Mouse (Mus musculus) mesoderm, embryonic 11.5 days (tissue): ENCODE data around the gene Atrn.

Experiments used
- DNase-seq: peaks from one replicate; pipeline ENCODE4 v3.0.0-alpha.2; 2012; ENCODE audit warnings: low read depth, low spot score

Gene Atrn

DNA sequence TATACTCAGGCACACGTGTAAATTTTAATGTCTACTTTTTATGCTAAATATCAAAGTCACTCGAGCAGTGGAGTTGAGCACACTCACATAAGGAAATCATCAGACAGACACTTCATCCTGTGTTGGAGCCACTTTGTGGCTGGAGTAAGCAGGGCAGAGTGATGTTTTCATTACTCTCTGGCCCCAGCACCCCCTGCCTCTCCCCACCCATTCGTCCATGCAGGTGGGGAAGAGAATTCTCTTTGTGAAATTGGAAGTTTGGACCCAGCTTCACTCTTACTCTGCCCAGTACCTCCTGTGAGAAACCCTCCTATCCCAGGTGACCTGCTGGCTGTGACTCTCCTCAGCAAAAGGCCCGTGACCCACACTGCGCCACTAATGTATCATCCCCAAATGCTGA is 132.4 kb downstream of the Atrn start:
- DNase-seq: no peak

DNA sequence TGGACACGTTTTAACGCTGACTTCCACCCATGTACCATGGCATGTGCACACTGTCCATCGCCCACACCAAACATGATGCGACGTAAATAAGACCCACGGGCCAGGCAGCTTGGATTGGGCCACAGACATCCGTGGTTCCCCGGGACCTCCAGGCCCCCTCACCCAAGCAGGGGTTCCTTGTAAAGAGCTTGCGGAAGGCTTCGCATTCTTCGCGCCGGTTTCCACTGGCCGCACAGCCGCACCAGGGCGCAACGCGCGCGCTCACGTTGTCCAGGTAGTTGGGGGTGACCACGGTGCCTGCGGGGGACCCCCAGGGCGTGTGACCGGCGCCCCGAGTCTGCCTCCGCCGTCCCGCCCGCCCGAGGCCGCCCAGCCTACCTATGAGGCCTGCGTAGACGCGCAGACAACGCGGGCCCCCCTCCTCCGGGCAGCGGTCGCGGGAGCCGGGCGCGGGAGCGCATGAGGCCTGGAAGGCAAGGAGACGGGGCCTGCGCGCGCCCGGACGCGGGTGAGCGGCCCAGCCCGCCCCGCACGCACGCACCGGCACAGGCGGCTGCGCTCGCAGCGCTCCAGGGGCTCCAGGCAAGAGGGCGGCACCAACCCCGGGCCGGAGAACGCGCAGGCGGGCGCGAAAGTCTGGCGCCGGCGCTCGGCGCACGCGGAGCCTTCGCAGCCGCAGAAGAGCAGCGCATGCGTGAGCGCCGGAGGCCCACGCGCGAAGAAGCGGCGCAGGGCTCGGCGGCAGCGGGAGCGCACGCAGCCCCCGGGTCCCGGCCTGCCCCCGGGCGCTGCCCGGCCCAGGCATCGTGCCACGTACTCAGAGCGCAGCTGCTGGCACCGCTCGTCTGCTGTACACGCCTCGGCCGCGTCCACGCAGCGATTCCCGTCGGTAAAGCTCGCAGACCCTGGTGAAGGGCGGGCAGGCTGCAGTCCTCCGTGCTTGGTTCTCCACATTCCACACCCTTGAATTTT is 134.8 kb downstream of the Atrn start:
- DNase-seq: no peak

DNA sequence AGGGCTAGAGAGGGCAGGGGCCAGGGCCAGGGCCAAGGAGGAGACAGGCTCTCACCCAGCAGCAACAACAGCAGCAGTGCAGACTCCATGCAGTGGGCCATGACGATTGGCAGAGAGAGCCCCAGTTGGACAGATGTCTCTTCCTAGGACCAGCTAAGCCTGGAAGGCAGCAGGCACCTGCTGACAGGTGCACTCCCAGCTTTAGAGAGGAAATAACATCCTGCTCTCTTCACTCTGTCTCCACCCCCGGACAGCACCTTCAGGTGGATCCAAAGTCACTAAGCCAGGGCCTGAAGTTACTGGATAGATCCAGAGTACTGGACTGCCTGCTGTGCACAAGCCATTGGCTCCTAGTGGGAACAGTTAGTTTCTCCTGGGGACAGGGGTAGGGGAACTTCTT is 136.7 kb downstream of the Atrn start, which contains the start of gene Gfra4:
TSS of gene Gfra4 (minus strand) at position 101 of the 400 bp plus-strand sequence.
- no peak for DNase-seq

DNA sequence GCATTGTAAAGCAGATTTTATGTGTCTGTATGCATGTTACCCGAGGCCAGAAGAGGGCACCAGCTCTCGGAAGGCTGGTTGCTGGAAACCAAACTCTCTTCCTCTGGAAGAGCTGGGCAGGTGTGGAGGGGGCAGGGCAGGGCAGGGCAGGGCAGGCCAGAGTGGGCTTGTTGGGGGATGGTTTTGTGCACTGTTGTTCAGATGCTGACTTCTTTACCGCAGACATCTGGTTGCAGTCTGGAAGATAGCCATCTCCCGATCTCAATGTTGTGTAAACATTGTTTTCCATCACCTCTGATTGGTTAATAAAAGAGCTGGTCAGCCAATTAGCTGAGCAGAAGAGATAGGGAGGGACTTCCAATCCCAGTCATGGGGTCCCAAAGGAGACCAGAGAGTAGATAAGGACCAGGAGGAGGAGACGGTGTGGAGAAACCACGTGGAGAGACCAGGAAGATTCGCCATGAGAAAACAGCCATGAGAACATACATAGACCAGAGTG is 138.1 kb downstream of the Atrn start:
- no peak for DNase-seq

DNA sequence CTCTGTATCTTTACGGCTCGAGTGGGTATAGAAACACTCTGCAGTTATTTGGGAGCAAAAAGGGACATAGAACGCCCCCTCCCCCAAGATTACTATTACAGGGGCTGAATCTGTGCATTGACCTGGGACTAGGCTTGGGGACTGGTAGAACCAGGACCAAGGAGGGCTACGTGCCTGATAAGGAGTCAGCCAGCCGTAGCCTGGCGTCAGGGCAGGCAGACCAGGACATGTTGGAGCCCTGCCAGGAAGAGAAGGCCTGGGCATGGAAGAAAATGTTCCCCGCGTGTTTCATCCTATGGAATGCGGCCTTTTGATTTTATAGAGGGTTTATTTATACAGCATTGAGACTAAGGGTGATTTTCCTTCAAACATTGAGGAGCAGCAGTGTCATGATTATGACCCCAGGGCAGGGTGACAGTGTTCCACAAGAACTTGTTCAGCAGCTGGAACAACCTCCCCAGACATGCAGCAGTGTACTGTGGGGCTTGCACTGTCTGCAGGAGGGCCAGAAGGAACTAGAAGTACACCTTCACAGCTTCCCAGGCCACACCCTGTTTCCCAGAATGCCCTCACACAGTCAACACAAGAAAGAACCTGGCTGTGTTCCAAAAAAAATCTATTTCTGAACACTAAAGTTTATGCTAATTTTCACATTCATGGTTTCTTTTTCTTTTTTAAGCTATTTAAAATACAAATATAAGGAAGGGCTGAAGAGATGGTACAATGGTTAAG is 138.9 kb downstream of the Atrn start:
- DNase-seq: no peak

DNA sequence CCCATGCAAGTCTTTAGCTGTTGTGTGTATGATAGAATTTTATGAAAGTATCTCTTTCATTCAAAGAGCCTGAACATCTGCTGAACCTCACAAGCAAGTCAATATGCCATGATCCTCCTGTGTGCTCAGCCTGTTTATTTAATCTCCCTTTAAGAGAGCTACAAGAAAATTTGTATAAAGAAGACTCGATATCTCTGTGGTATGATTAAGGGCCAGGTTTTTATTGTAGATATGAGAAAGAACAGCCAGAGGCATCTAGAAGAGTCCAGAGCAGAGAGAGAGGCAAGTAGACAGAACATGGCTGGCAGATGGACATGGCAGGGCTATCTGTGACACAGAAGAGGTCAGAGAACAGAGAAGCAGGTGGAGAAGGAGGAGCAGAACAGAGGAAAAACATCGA is 139.7 kb downstream of the Atrn start:
- no peak for DNase-seq

DNA sequence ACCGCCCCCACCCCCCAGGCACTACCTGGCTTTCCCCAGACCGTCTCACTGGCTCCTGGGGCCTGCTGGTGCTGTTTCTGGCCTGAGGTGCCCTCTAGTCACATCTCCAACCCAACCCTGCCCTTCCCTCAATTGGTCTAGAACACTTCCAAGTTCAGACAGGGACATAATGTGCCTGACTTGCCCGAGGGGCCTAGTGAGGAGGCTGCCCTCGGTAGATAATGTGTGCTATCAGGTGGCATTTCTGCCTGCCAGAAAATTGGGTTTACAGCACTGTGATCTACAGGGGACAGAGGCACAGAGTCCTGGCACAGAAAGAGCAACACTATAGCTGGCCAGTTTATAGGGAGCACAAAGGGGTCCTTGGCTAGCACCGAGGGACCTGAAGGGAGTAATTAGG is 145.7 kb downstream of the Atrn start:
- DNase-seq: no peak

DNA sequence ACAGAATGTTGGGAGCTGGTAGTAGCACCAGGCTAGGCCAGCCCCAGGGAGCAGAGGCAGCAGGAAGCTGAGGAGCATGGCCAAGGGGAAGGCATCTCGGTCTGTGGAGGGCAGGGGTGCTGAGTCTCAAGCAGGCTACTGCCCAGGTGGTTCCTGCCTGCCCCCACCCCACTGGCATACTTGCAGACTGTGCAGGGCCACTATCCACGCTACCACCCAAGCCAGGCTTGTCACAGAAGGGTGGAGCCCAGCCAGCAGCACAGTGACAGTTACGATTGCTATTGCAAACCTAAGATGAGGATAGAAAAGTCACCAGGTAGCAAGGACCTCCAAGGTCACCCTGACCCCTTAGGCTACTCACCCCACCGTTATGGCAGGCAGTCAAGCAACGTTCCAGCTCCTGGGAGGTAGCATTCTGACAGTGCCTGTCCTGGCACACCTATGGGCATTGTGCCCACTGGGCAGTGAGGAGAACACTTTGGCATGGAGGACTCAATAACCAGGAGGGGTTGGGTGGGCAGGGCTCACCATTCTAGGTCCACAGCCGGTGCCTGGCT is 146.6 kb downstream of the Atrn start:
- no peak for DNase-seq

DNA sequence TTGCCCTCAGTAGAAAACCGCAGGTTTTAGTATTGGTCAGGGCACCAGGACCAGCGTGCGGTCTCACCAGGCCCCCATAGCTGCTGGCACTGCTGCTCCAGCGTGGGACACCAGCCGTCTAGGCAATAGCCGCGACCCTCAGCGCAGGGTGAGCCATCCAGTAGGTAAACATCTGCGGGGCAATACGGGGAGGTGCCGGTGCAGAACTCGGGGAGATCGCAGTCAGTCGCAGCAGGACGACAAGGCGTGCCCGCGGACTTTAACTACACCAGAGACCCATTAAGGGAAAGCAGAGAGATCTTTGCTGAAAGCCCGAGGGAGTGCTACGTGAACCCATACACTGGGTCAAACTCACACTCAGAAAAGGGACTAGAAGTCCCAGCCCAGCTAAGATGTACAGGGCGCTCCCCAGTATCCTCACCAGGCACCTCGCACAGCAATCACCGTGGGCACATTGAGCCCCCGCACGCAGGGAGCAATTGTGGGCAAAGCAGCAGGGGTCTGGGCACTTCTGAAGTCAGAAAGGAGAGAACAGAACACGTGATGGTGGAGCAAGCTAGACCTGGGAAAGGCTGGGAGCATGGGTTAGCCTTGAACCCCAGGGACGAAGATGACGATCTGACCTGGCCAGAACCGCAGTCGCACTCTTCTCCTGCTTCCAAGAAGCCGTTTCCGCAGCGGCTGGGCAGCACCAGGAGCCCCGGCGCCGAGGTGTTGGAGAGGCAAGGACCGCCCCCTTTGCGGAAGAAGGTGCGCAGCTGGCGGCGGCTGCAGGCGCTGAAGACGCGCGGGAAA is 147.8 kb downstream of the Atrn start:
- DNase-seq: no peak

DNA sequence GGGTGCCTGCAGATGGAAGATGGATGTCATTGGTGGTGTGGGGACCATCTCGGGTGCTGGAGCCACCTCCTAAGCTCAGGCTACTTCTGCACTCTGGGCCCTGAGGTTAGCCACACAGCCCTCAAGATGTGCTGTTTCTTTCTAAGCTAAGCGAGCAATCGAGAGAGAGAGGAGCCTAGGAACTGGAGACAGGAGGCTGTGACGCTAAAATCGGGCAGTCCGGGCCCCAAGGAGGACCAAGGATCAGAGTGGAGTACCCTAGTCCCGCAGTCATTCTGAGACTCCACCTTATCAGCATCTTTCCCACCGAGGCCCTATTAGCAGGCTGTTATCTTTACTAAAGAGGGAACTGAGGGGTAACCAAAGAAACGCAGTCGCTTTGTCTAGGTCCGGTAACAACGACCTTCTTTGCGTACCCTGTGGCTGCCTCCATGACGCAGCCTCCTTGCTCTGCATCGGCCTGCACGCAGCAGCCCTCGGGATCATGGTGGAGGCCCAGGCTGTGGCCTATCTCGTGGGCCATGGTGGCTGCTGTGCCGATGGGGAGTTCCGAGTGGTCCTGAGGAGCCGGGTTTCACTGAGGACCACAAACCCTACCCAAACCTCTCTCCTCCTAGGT is 148.5 kb downstream of the Atrn start:
- DNase-seq: no peak

DNA sequence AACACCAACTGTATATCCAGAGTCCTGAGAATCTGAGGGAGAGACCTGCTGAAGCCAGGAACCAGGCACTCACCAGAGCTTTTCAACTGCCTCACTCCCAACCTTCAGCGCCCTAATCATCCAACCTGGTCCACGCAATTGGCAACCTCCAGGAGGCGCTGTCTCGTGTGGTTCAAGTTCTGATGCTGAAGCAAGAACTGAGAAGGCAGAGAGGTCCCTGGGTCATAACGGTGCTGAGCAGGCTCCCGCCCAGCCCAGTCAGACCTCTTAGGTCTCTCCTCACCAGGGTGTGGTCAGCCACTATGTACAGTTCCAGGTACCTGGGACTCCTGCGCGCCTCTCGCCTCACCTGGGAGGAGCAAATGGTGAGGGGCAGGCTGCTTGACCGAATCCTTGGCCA is 149.3 kb downstream of the Atrn start:
- peak; percentile 83 for DNase-seq

DNA sequence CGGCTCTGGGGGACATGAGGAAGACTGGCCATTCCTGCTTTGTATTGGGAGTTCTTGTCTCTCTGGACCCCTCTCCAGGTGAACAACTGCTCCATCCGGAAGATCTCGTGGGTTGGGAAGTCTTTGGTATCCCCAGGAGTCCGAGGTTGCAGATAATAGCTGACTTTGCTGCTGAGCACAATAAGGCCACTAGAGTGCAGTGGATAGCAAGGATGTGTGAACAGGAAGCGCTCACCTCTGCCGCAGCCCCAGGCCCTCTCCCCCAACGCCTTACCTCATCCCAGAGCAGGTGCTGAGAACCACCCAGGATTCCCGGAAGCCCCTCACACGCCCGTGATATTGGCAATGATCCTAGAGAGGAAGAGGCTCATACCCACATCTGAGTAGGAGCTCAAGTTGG is 149.9 kb downstream of the Atrn start:
- peak; percentile 64 for DNase-seq

DNA sequence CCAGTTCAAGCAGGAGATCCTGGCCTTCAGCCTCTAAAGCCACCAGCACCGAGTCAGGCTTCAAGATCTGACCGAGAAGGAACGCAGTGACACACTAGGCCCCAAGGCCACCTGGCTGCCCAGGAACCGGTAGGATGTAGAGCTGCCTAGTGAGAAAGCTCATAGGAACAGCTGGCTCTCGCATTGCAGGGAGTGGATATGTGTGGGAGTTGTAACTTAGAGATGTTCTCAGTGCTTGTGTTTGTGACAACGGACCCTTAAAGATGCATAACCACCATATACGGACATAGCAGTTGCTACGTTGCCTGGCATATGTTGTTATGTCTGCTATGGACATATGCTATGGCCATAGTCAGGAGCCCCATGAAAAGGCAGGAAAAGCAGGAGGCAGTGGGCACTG is 152.4 kb downstream of the Atrn start:
- DNase-seq: no peak

DNA sequence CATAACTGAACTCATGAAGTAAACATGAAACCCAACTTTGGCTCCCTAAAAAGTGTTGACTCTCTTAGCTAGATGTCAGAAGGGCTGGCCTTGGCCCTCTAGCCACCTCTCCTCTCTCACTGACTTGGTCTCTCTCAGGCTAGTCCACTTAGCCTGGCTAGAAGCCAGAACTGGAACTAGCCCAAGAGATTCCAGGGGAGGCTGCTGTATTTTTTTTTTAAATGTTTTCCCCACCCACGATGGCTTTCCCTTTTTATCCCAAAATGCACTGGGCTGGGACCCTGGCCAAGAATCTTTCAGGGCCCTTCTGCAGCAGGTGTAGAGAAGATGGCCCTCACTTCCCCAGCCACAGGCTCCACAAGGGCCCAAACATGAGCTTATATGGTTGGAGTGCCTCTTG is 153.1 kb downstream of the Atrn start:
- DNase-seq: no peak

DNA sequence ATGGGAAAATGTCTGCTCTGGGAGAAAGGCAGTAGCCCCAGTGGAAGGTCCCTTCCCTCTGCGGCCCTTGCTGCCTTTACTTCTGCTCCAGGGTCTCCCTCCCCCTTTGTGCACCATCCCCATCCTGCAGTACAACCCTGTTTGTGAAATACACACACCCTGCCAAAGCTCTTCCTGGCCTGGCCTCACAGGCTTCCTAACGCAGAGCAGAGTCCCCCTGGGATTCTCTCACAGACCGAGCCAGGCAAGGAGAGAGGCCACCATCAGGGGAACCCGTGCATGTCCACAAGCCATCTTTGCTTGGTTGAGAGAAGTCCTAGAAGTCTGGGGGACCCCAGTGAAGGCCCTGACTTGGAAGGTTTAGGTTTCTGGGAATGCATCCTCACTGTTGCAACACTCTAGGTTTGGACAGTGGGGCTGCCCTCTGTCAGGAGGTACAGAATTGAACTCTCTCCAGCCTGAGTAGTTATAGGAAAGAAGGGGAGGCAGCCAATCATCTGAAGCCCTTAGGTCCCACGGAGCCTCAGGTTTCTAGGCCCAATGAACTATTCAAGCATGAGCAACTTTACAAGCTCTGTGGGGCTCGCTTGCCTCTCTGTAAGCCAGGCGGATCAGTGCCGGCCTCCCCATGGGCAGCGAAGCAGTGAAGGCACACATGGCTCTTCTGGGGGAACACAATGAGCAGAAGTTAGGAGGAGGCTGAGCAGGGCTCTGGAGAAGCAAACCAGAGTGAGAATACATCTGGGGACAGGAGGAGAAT is 153.7 kb downstream of the Atrn start:
- DNase-seq: no peak

DNA sequence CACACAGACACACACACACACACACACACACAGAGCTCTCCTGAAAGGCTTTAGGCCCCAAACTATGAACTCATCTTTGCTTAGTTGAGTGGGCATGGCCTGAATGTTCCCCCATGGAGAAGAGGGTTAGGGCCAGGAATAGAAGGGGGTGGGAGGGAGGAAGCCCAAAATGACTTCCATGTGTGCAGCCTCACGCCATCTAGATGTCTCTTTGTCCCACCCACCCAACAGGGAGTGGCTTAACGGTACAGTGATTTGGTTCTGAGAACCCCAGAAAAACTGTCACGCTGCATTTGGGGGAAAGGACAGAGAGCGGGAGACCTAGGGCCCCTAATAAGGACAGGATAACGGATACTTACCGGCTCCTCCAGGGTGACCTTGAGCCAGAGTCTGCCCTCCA is 154.5 kb downstream of the Atrn start:
- DNase-seq: peak; percentile 31

DNA sequence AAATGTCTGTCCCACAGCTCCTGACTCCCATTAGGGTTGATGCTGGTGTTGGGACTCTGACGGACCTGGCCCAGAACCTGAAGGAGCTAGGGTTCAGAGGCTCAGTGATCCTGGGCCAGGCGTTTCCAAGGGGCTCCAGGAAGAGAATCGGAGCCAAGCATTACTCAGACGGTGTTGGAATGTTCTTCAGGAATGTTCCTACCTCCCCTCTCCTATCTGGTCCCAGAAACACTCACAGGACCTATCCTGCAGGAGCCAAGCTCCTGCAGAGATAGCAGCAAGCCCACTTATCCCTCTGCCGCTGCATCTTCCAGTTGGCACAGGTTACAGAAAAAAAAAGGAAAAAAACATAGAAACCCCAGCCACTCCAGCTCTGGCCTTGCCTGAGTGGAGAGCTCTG is 155.3 kb downstream of the Atrn start:
- no peak for DNase-seq

DNA sequence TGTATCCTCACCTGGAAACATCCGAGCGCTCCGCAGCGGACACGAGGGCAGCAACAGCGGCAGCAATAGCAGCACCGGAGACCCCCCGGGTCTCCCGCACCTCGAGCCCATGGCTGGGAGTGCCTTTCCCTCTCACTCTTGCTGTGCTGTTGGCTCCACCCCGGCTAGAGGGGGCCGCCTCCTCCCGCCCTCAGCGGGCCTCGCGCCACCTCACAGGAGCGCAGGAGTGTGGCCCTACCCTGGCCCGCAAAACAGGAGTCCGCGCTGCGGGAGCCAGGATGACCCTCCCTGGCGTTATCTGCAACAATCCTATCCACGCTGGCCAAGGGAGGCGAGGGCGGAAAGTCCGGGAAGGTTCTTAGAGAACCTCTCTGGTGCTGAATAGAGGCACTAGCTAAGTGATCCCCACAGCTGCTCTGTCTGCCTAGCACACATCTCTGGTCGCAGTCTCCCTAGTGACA is 157.1 kb downstream of the Atrn start, which contains the start of gene Adam33:
TSS of gene Adam33 (minus strand) at position 411 of the 461 bp plus-strand sequence.
- DNase-seq: no peak

DNA sequence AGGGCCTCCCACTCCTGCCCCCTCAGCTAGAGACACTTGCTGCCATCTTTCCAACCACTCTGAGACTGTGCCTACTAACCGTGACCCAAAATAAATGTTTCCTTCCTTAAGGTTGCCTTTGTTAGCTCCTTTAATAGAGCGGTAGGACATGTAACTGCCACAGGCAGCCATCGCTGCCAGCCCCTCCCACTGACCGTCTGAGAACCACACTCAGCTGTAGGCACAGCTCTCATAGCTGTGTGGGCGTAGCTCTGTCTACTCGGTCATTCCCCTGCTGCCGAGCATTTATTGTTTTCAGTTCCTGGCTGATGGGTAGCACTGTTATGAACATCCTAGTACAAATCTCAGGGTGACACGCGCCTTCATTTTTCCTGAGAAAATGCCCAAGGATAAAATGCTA is 160.0 kb downstream of the Atrn start:
- no peak for DNase-seq

DNA sequence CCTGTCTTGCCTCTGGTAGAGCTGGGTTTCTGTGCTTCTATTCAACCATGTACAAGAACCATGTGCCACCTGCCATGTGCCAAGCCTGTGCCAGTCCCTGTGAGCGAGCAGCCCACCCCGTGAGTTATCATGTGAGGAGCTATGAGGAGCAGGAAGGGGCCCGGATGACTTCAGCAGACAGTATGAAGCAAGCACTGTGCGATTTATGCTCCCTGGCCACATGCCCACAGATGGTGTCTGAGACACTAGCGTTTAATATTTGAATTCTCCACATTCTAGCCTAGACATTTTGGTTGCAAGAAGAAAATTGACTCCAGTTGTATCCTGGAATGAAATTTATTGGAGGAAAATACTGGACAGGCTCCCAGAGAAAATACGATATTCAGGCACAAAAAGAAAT is 161.2 kb downstream of the Atrn start:
- no peak for DNase-seq
